Mouse (Mus musculus) small intestine, adult 2 months (tissue): Measurements from ENCODE around the gene 4930544G11Rik. TPM values are rescaled to one million over a fixed set of nuclear protein-coding genes. Genes with fewer than 3 reads are reported as not detected.

Source experiments
- H3K27ac ChIP-seq: fragments of 200-500 bp; 2 replicates; pipeline ENCODE4 v1.5.1; 2012; ENCODE audit warnings: low read depth, low read length, control low read depth, inconsistent platforms; ENCODE audit not compliant: insufficient read depth
- H3K27me3 ChIP-seq: fragments of 200-500 bp; 2 replicates; pipeline ENCODE4 v1.6.1; 2012; ENCODE audit warnings: mild to moderate bottlenecking, moderate library complexity, low read length, inconsistent platforms; ENCODE audit not compliant: control insufficient read depth, insufficient read depth
- H3K36me3 ChIP-seq: fragments of 200-500 bp; 2 replicates; pipeline ENCODE4 v1.6.1; 2012; ENCODE audit warnings: mild to moderate bottlenecking, low read length, control low read depth, inconsistent platforms; ENCODE audit not compliant: control insufficient read depth, insufficient read depth
- H3K4me1 ChIP-seq: fragments of 200-500 bp; 2 replicates; pipeline ENCODE4 v1.6.1; 2012; ENCODE audit warnings: low read length, inconsistent platforms, mixed read lengths; ENCODE audit not compliant: control insufficient read depth, insufficient read depth, insufficient read length
- H3K4me3 ChIP-seq: fragments of 200-500 bp; 2 replicates; pipeline ENCODE4 v1.5.1; 2012; ENCODE audit warnings: low read depth, mild to moderate bottlenecking, control low read depth, inconsistent platforms, low read length, moderate library complexity
- CTCF ChIP-seq: fragments of 200-500 bp; IDR thresholded peaks from 2 replicates; pipeline ENCODE4 v1.5.1; 2012; ENCODE audit warnings: low read depth, mild to moderate bottlenecking, control low read depth, inconsistent platforms, low read length, moderate library complexity, mixed read lengths; ENCODE audit not compliant: insufficient replicate concordance, insufficient read length; ENCODE audit errors: extremely low read depth
- POLR2A ChIP-seq: fragments of 200-500 bp; IDR thresholded peaks from 2 replicates; pipeline ENCODE4 v1.6.1; 2012; ENCODE audit warnings: low read depth, mild to moderate bottlenecking, control low read depth, inconsistent platforms, low read length, moderate library complexity
- WGBS: fragments of 180-500 bp; shearing (Covaris S2); methylation state at CpG from one replicate; pipeline ENCODE4 v1.1.7; 2018; 5-methylcytosine and 5-hydroxymethylcytosine counted together
- polyA plus RNA-seq: library from polyadenylated mRNA; depleted of rRNA; stranded (reverse); fragments of >200 nt; gene quantifications from 2 replicates; pipeline ENCODE4 v1.2.3, GENCODE M21; 2012; rRNA removed

The 4930544G11Rik gene
- not detected in 2 replicates for polyA plus RNA-seq

DNA sequence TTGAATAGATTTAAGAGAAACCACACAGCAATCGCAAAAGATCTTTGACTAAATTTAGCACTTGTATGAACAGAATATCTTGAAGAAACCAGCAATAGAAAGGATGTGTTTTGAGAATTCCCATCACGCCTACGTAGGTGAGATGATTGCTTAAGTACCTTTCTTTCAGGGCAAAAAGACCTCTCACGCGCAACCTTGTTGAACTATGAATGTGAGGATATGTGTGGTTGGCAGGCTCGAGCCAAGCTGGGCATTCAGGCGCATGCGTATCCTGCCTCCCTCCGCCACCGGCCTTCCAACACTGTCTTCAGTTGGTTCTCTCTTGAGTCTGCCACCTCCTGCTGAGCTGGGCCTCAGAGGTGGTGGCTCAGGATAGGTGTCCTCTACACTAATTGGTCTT, at the start of gene 4930544G11Rik:
Gene 4930544G11Rik, plus strand, starts transcription at position 301 of the 400 bp plus-strand sequence.
- H3K27ac ChIP-seq = no peak within 1 kb of the TSS
- no peak within 1 kb of the TSS for H3K4me3 ChIP-seq
- TF ChIP-seq POLR2A = no peak
- TF ChIP-seq CTCF = no peak
- WGBS = 96% methylated on average over 10 of the region's 10 CpGs
- no peaks in the 10 kb centered on the region for H3K4me1 ChIP-seq
- no peaks in the 10 kb centered on the region for H3K27me3 ChIP-seq
- no peaks in the 10 kb centered on the region for H3K36me3 ChIP-seq

DNA sequence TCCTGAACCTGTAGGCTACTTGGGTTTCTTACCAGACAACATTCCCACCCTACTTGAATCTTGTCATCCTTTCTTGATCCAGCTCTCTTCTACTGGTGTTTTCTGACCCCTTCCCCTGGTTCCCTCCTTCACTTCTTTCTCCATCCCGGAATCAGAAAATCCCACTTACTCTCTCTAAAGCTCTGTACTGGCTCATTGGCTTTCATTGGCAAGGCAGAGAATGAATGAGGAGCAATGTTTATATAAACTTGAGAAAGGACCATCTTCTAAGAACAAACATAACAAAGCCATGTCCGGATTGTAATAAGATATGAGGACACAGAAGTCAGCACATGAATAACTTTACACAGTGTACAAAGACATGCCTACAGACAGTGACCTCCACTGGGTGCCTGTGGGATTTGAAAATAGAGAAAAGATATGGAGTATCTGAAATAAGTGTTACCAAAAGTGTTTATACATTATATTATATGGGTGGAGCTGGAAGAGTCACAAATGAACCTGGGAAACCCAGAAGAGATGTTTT, 45.7 kb upstream of the 4930544G11Rik start:
- 79% methylated on average over 2 of the region's 2 CpGs for WGBS
- no peak overlapping the region for H3K4me3 ChIP-seq
- TF ChIP-seq POLR2A (no peak), CTCF (no peak)
- no peak overlapping the region for H3K27ac ChIP-seq
- no peaks in the 10 kb centered on the region for H3K4me1 ChIP-seq
- H3K36me3 ChIP-seq = no peaks in the 10 kb centered on the region
- H3K27me3 ChIP-seq = no peaks in the 10 kb centered on the region; the same call in 1 of the 2 replicates

DNA sequence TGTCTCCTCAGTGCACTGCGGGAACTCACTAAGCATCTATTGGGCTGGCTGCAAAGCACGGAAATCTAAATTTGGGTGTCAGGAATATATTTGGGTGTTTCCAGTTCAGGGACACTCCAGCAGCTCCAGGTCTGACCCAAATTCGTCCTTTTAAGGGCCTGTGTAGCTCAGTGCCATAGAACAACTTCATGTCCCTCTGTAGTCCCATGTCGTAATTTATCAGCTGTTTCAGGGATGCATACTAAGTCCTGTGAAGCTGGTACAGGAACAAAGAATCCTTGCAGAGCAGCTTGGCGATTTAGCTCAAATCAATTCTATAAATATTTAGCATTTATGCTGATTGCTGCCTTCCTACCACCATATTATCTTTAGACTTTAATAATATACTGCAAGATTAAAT, 37.0 kb upstream of the 4930544G11Rik start:
- H3K4me1 ChIP-seq = no peaks in the 10 kb centered on the region
- WGBS = 76% methylated on average over 5 of the region's 5 CpGs
- H3K36me3 ChIP-seq = no peaks in the 10 kb centered on the region
- H3K27ac ChIP-seq = no peak overlapping the region
- no peak overlapping the region for H3K4me3 ChIP-seq
- TF ChIP-seq CTCF (no peak), POLR2A (no peak)
- H3K27me3 ChIP-seq = no peaks in the 10 kb centered on the region

DNA sequence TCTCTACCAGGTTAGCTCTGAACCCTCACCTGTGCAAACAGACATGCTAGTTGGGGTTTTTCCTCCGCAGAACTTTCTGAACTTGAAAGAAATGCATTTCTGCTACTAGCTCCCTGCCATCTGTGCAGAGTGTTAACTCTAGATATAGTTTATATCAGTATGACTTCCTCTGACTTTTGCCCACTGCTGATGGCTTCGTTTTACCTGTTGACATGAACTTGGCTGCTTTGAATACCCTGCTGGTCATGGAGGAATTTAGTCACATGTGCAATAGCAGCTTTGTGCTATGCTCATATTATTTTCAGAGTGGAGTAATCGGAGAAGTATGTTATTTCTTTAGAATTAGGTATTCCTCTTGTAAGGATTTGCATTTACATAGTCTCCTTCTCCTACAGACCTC, 30.7 kb upstream of the 4930544G11Rik start:
- TF ChIP-seq POLR2A = no peak
- TF ChIP-seq CTCF = no peak
- Histone ChIP-seq H3K36me3 (no peaks in the 10 kb centered on the region), H3K4me3 (no peak overlapping the region), H3K27me3 (no peaks in the 10 kb centered on the region), H3K4me1 (no peaks in the 10 kb centered on the region), H3K27ac (no peak overlapping the region)
- WGBS = 63% methylated on average over 3 of the region's 3 CpGs

DNA sequence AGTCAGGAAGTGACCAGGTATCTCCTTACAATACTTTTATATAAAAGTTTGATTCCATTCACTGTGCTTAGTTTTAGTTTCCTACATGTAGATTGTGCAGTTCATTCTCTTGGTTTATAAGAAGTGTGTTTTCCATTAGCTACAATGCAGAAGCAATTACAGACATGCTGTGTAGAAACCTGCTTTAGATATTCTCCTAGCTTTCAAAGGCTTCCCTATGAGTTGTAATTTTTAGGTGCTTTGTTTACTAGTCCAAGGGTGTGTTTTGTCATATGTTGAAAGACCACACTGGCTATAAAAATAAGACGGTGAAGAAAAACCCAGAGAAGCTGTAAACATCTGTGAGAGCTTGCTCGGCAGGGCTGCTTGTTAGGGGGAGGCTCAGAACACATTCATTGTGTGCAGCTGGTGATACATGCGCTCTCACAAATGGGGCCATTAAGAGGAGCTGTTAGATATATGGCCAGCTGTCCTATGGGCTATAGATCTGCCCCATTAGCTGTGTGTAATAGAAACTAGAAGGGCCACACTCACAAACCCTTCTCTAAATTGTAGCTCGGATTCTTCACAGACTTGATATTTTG, 28.8 kb upstream of the 4930544G11Rik start:
- no peaks in the 10 kb centered on the region for H3K4me1 ChIP-seq
- H3K36me3 ChIP-seq = no peaks in the 10 kb centered on the region
- no peak overlapping the region for H3K27ac ChIP-seq
- H3K27me3 ChIP-seq = no peaks in the 10 kb centered on the region
- no peak overlapping the region for H3K4me3 ChIP-seq
- WGBS = 73% methylated on average over 4 of the region's 4 CpGs
- no peak for TF ChIP-seq CTCF
- TF ChIP-seq POLR2A = no peak

DNA sequence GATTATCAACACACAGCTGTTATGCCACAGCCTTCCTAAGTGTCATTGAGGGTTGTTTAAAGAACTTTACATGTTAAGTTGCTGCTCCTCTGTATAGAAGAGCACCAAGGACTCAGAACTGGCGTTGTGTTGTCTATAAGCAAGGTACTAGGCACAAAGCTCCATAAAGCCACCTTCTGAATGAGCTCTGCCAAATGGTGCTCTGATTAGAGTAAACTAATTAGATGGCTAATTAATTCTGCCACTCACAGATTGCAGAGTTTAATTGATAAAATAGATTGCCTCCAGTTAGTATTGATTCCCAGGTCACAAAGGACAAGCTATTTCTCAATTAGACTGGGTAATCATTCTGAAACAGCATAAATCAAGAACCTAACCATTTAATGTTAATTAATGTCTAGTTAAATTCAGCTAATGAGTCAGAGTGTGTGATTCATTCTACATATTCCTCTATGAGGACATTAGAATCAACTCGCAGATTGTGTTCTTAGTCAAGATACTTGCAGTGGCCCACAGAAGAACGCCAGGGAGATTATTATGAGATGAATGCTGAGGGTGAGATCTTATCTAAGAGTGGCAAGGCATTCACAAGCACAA, 26.6 kb upstream of the 4930544G11Rik start:
- TF ChIP-seq CTCF (no peak), POLR2A (no peak)
- no peak overlapping the region for H3K27ac ChIP-seq
- no peaks in the 10 kb centered on the region for H3K36me3 ChIP-seq
- H3K27me3 ChIP-seq = no peaks in the 10 kb centered on the region
- no peaks in the 10 kb centered on the region for H3K4me1 ChIP-seq
- 75% methylated on average over 3 of the region's 3 CpGs for WGBS
- H3K4me3 ChIP-seq = no peak overlapping the region

DNA sequence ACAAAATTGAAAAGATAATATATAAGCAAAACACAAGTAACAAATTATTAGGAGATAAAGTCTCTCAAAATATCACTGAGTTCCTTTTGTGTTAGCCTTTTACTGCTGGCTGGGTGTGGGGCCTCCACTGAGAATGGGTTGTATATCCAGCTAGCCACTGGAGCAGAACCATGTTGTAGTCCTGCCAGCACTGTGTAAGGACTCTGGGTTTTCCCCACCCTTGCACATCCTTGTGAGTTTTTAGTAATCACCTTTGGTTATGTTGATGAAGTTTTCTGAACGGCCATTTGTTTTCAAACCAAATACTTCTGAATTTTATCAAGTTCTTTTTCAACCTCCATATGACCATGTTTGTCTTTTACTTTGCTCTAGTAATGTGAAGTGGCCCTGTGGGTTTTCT, 21.9 kb upstream of the 4930544G11Rik start:
- WGBS = 80% methylated on average over 1 of the region's 1 CpGs
- TF ChIP-seq POLR2A (no peak), CTCF (no peak)
- no peak overlapping the region for H3K4me3 ChIP-seq
- H3K27ac ChIP-seq = no peak overlapping the region
- no peaks in the 10 kb centered on the region for H3K36me3 ChIP-seq
- no peaks in the 10 kb centered on the region for H3K27me3 ChIP-seq
- H3K4me1 ChIP-seq = no peaks in the 10 kb centered on the region

DNA sequence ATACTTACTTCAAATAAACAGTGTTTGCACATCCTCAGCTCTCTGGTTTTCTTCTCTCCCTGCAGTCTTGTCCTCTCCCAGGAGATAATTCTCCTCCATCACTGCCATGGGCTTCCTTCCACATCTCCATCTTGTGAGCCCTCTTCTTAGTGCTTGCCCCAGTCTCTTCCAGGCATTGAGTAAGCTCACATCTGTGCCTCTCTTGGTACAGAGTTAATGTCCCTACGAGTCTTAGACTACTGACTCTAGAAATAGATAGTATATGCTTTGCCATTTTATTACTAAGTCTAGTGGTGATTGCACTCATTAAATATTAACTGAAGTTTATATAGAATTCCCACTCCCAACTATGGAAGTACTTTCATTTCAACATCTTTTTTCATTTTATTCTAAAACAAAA, 19.6 kb upstream of the 4930544G11Rik start:
- Histone ChIP-seq H3K27me3 (no peaks in the 10 kb centered on the region), H3K4me3 (no peak overlapping the region), H3K27ac (no peak overlapping the region), H3K4me1 (no peaks in the 10 kb centered on the region), H3K36me3 (no peaks in the 10 kb centered on the region)
- WGBS = 52% methylated on average over 1 of the region's 1 CpGs
- TF ChIP-seq CTCF (no peak), POLR2A (no peak)
